Mouse (Mus musculus) hindbrain, embryonic 11.5 days (tissue): ENCODE results near the gene Gm28048. TPM values are rescaled to one million over a fixed set of nuclear protein-coding genes. Genes with fewer than 3 reads are reported as not detected.

Experiments
- ATAC-seq: fragments of 200-750 bp; cut with Nextera tagmentation; 2 replicates; pipeline ENCODE4 v1.8.0; 2017; ENCODE audit warnings: mild to moderate bottlenecking, moderate TSS enrichment, moderate library complexity; ENCODE audit not compliant: low FRiP score
- DNase-seq: peaks from one replicate; pipeline ENCODE4 v3.0.0-alpha.2; 2015; ENCODE audit warnings: low spot score
- H3K27ac ChIP-seq: fragments of 300-500 bp; sonication (generic); 2 replicates; pipeline ENCODE4 v1.5.1; 2014; ENCODE audit warnings: mild to moderate bottlenecking, low read depth, low read length
- H3K27me3 ChIP-seq: fragments of 300-500 bp; sonication (generic); 2 replicates; pipeline ENCODE4 v1.6.1; 2014; ENCODE audit warnings: mild to moderate bottlenecking, low read length, moderate library complexity, mixed read lengths; ENCODE audit not compliant: control insufficient read depth, insufficient read depth
- H3K36me3 ChIP-seq: fragments of 300-500 bp; sonication (generic); 2 replicates; pipeline ENCODE4 v1.6.1; 2014; ENCODE audit warnings: mild to moderate bottlenecking, low read length, moderate library complexity, mixed read lengths; ENCODE audit not compliant: control insufficient read depth, insufficient read depth
- H3K4me1 ChIP-seq: fragments of 300-500 bp; sonication (generic); replicated peaks from 2 replicates; pipeline ENCODE4 v1.6.1; 2014; ENCODE audit warnings: low read length, mixed read lengths; ENCODE audit not compliant: control insufficient read depth, insufficient read depth
- H3K4me2 ChIP-seq: fragments of 300-500 bp; sonication (generic); replicated peaks from 2 replicates; pipeline ENCODE4 v1.6.1; 2014; ENCODE audit warnings: mild to moderate bottlenecking, low read depth, low read length
- H3K4me3 ChIP-seq: fragments of 300-500 bp; sonication (generic); 2 replicates; pipeline ENCODE4 v1.5.1; 2014; ENCODE audit warnings: low read depth, low read length
- H3K9ac ChIP-seq: fragments of 300-500 bp; sonication (generic); 2 replicates; pipeline ENCODE4 v1.6.1; 2014; ENCODE audit warnings: low read depth, low read length
- H3K9me3 ChIP-seq: fragments of 300-500 bp; sonication (generic); 2 replicates; pipeline ENCODE4 v1.6.1; 2016; ENCODE audit warnings: low read length; ENCODE audit not compliant: control insufficient read depth
- WGBS: fragments of 180-500 bp; shearing (Covaris S2); extraction: QIAGEN DNeasy Blood & Tissue Kit; methylation state at CpG from one replicate; pipeline ENCODE4 v1.1.7; 2014; 5-methylcytosine and 5-hydroxymethylcytosine counted together
- polyA plus RNA-seq: library from polyadenylated mRNA; unstranded; fragments of >200 nt; fragmentation: Nextera tagmentation; extraction: Ambion mirVana; gene quantifications from 2 replicates; pipeline ENCODE4 v1.2.1, GENCODE M21; 2014

The Gm28048 gene
- polyA plus RNA-seq, 1 experiment from 2014 or later, result 4.8 TPM

GRCm38 (mm10) chr11:22859633-22860334 lies 122.1 kb downstream of the Gm28048 start:
- under 1% methylated on average over 38 of the region's 55 CpGs for WGBS
- H3K9ac ChIP-seq, result peak overlapping the region; percentile 8
- peak; percentile 95 for ATAC-seq
- peaks cover 10% of the 10 kb centered on the region for H3K4me1 ChIP-seq
- H3K4me3 ChIP-seq, result peak overlapping the region; percentile 67
- peaks cover 43% of the 10 kb centered on the region for H3K27me3 ChIP-seq
- peak; percentile 90 for DNase-seq
- H3K27ac ChIP-seq, result no peak overlapping the region
- H3K36me3 ChIP-seq, result no peaks in the 10 kb centered on the region
- peak overlapping the region; percentile 100 for H3K4me2 ChIP-seq
- H3K9me3 ChIP-seq, result no peaks in the 10 kb centered on the region

DNA sequence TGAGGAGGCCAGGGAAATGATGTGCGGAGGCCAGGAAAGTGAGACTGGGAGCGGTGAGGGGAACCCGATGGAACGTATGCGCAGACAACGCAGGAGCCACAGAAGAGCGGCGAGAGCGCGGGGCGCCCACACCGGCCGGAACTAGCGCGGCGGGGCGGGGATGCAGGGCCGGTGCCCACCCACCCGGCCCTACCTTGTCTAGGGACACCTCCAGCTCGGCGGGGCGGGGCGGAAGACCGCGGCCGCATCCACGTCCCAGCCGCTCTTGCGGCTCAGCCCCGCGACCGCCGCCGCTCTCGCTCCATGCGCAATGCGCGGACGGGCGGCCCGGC lies 122.6 kb downstream of the Gm28048 start:
- peak overlapping the region; percentile 59 for H3K9ac ChIP-seq
- 0% methylated on average over 20 of the region's 41 CpGs for WGBS
- peaks cover 10% of the 10 kb centered on the region for H3K4me1 ChIP-seq
- ATAC-seq (peak; percentile 72; the same call in 1 of the 2 replicates), DNase-seq (no peak)
- H3K36me3 ChIP-seq, result no peaks in the 10 kb centered on the region
- H3K27ac ChIP-seq, result no peak overlapping the region
- H3K4me3 ChIP-seq, result peak overlapping the region; percentile 67
- peak overlapping the region; percentile 100 for H3K4me2 ChIP-seq
- H3K9me3 ChIP-seq, result no peaks in the 10 kb centered on the region
- peaks cover 43% of the 10 kb centered on the region for H3K27me3 ChIP-seq

GRCm38 (mm10) chr11:22858441-22859300 lies 123.2 kb downstream of the Gm28048 start:
- ATAC-seq, result peak; percentile 43
- no peaks in the 10 kb centered on the region for H3K36me3 ChIP-seq
- H3K9ac ChIP-seq, result peak overlapping the region; percentile 59; the same call in 1 of the 2 replicates
- H3K9me3 ChIP-seq, result no peaks in the 10 kb centered on the region
- peak overlapping the region; percentile 67 for H3K4me3 ChIP-seq
- no peak for DNase-seq
- 2% methylated on average over 50 of the region's 50 CpGs for WGBS
- peak overlapping the region; percentile 100 for H3K4me2 ChIP-seq
- peaks cover 43% of the 10 kb centered on the region for H3K27me3 ChIP-seq
- H3K4me1 ChIP-seq, result peaks cover 10% of the 10 kb centered on the region
- no peak overlapping the region for H3K27ac ChIP-seq

DNA sequence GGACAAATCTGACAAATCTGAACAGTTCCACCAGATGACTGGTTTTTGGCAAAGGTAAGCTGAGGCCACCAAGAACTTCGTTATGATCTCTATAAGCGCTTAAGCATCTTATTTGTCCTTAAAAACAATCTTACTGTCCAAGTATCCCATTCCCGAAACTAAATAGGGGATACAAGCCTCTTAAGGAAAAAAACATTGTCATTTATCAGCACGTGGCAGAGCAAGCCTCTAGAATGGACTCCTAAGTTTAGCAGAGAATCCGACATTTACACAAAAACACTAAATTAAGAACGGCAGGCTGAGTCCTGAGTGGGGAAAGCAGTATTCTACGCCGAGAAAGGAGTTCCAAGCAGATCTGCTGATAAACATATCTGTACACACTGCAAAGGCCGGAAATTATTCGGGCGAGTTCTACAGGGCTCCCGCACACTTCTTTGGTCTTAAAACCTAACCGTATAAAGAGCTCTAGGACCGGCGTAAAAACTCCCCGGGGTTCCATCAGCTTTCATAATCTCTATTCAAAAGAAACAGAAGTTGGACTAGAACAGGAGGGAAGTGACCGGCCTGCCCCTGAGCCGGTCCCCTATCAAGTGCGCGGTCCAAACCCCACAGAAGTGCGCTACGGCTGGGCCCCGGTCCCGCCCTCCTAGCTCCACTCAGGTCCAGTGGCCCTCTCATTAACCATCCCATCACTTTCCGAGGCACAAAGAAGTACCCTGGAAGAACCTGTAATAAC lies 124.0 kb downstream of the Gm28048 start:
- Histone ChIP-seq H3K9ac (no peak overlapping the region), H3K27ac (no peak overlapping the region), H3K4me2 (peak overlapping the region; percentile 39), H3K27me3 (peaks cover 43% of the 10 kb centered on the region), H3K4me1 (peaks cover 10% of the 10 kb centered on the region), H3K36me3 (no peaks in the 10 kb centered on the region), H3K9me3 (no peaks in the 10 kb centered on the region), H3K4me3 (peak overlapping the region; percentile 67)
- DNase-seq (peak; percentile 49), ATAC-seq (no peak)
- WGBS, result 20% methylated on average over 25 of the region's 25 CpGs

DNA sequence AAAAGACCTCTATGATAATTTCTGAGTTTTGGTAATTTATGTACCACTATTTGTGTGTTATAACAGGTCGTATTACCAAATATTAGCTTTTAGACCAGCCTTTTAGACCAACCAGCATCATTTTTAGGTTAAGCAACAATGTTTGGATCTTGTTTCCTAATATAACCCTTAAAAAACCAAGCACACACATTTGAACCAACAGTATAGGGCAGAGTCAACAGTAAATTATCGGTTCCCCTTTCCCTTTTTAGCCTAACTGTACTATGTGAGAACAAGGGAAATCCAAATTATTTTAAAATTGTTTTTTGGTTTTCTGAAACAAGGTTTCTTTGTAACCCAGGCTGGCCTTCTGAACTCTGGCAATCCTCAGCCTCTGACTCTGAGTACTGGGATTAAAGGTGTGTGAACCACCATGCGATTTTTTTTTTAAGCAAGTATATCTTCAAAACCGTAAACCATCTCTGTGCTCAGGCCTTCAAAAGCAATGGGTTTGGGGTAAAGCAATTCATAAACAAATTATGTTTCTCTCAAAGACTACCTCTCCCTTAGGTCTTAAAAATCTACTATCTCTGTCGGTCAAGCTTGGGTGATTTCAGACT lies 124.7 kb downstream of the Gm28048 start:
- no peak overlapping the region for H3K4me3 ChIP-seq
- ATAC-seq, result no peak
- no peak overlapping the region for H3K4me2 ChIP-seq
- peaks cover 43% of the 10 kb centered on the region for H3K27me3 ChIP-seq
- DNase-seq, result no peak
- no peak overlapping the region for H3K9ac ChIP-seq
- no peaks in the 10 kb centered on the region for H3K36me3 ChIP-seq
- H3K27ac ChIP-seq, result no peak overlapping the region
- no peaks in the 10 kb centered on the region for H3K9me3 ChIP-seq
- H3K4me1 ChIP-seq, result peaks cover 10% of the 10 kb centered on the region
- WGBS, result 79% methylated on average over 5 of the region's 5 CpGs

DNA sequence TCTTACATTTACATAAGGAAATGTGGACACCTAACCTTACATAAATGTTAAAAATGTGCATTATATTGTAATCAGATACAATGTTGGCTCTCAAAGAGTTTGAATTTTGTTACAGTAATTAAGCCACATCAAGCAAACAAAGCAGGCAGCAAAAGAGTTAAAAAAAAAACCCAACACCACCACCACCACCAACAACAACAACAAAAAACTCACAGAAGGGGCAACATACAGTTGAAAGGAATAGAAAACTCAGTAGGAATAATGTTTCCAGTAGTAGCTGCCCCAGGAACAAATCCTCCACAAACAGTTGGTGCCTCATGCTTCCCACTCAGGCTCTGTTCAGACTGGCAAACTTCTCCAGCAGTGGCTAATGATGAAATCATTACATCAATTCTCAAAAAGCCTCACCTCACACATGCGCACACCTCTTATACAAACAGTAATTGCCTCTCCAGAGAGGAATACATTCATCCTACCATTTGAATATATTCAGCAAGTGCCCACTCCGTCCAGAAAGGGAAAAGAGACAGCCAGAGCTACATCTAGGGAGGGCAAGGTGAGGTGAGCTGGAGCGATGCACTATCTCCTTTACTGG lies 125.4 kb downstream of the Gm28048 start:
- 77% methylated on average over 3 of the region's 3 CpGs for WGBS
- Histone ChIP-seq H3K9me3 (no peaks in the 10 kb centered on the region), H3K4me2 (no peak overlapping the region), H3K27ac (no peak overlapping the region), H3K4me3 (no peak overlapping the region), H3K36me3 (no peaks in the 10 kb centered on the region), H3K9ac (no peak overlapping the region), H3K4me1 (peaks cover 10% of the 10 kb centered on the region), H3K27me3 (peaks cover 40% of the 10 kb centered on the region)
- ATAC-seq (no peak), DNase-seq (no peak)

- no peak overlapping the region for H3K9ac ChIP-seq
Measured at GRCm38 (mm10) chr11:22854571-22854970, 127.3 kb downstream of the Gm28048 start.

More at GRCm38 (mm10) chr11:22854571-22854970, 127.3 kb downstream of the Gm28048 start:
- 93% methylated on average over 4 of the region's 4 CpGs for WGBS
- H3K4me2 ChIP-seq, result no peak overlapping the region
- H3K27ac ChIP-seq, result no peak overlapping the region
- H3K36me3 ChIP-seq, result no peaks in the 10 kb centered on the region
- no peak overlapping the region for H3K4me3 ChIP-seq
- DNase-seq, result no peak
- H3K4me1 ChIP-seq, result peaks cover 4% of the 10 kb centered on the region; the same call in 1 of the 2 replicates
- H3K27me3 ChIP-seq, result peaks cover 25% of the 10 kb centered on the region
- H3K9me3 ChIP-seq, result no peaks in the 10 kb centered on the region
- ATAC-seq, result no peak
